Mouse (Mus musculus) kidney, postnatal 0 days (tissue): ENCODE measurements around the gene Tppp3. TPM values are rescaled to one million over a fixed set of nuclear protein-coding genes. Genes with fewer than 3 reads are reported as not detected.

Experiments
- ATAC-seq: fragments of 200-750 bp; cut with Nextera tagmentation; replicated peaks from 2 replicates; pipeline ENCODE4 v1.8.0; 2017; ENCODE audit warnings: low read depth, moderate number of reproducible peaks, moderate TSS enrichment, moderate library complexity; ENCODE audit not compliant: low FRiP score
- DNase-seq: peaks from one replicate; pipeline ENCODE4 v3.0.0-alpha.2; 2016; ENCODE audit warnings: low spot score
- H3K27ac ChIP-seq: fragments of 300-500 bp; sonication (generic); 2 replicates; pipeline ENCODE4 v1.5.1; 2014; ENCODE audit warnings: mild to moderate bottlenecking
- H3K27me3 ChIP-seq: fragments of 300-500 bp; sonication (generic); 2 replicates; pipeline ENCODE4 v1.6.1; 2014; ENCODE audit warnings: low read length, mixed read lengths; ENCODE audit not compliant: insufficient read depth
- H3K36me3 ChIP-seq: fragments of 300-500 bp; sonication (generic); 2 replicates; pipeline ENCODE4 v1.6.1; 2014; ENCODE audit warnings: low read length, mixed read lengths; ENCODE audit not compliant: insufficient read depth
- H3K4me1 ChIP-seq: fragments of 300-500 bp; sonication (generic); replicated peaks from 2 replicates; pipeline ENCODE4 v1.6.1; 2014; ENCODE audit warnings: antibody characterized with exemption, low read length, mixed read lengths; ENCODE audit not compliant: insufficient read depth
- H3K4me2 ChIP-seq: fragments of 300-500 bp; sonication (generic); 2 replicates; pipeline ENCODE4 v1.6.1; 2014; ENCODE audit warnings: mild to moderate bottlenecking, low read length, moderate library complexity, mixed read lengths
- H3K4me3 ChIP-seq: fragments of 300-500 bp; sonication (generic); replicated peaks from 2 replicates; pipeline ENCODE4 v1.5.1; 2014; ENCODE audit warnings: low read depth, low read length
- H3K9ac ChIP-seq: fragments of 300-500 bp; sonication (generic); 2 replicates; pipeline ENCODE4 v1.6.1; 2014; ENCODE audit warnings: low read depth, low read length
- H3K9me3 ChIP-seq: fragments of 300-500 bp; sonication (generic); replicated peaks from 2 replicates; pipeline ENCODE4 v1.6.1; 2016; ENCODE audit warnings: low read length, inconsistent platforms, mixed read lengths
- CTCF ChIP-seq: IDR thresholded peaks from 2 replicates; pipeline ENCODE4 v1.5.1; 2016; ENCODE audit warnings: antibody characterized with exemption, low read depth, mild to moderate bottlenecking, moderate library complexity
- WGBS: fragments of 180-500 bp; shearing (Covaris S2); extraction: QIAGEN DNeasy Blood & Tissue Kit; methylation state at CpG from one replicate; pipeline ENCODE4 v1.1.7; 2014; 5-methylcytosine and 5-hydroxymethylcytosine counted together
- polyA plus RNA-seq: library from polyadenylated mRNA; unstranded; fragments of >200 nt; fragmentation: Nextera tagmentation; extraction: Ambion mirVana; gene quantifications from 2 replicates; pipeline ENCODE4 v1.2.1, GENCODE M21; 2015

Gene Tppp3
- polyA plus RNA-seq, 1 experiment from 2014 or later = 15.6 TPM

- H3K4me1 ChIP-seq = 0 out of 2 replicates have a peak, but pooled peaks cover under 1% of the 10 kb centered on the region
- H3K27me3 ChIP-seq = no peaks in the 10 kb centered on the region
- no peak for TF ChIP-seq CTCF
- no peaks in the 10 kb centered on the region for H3K9me3 ChIP-seq
- WGBS = 33% methylated on average over 1 of the region's 1 CpGs
- H3K9ac ChIP-seq = no peak overlapping the region
- no peak overlapping the region for H3K27ac ChIP-seq
- no peak overlapping the region for H3K4me3 ChIP-seq
- DNase-seq (no peak), ATAC-seq (no peak)
- 0 out of 2 replicates have a peak, but pooled peaks cover 3% of the 10 kb centered on the region for H3K36me3 ChIP-seq
- no peak overlapping the region for H3K4me2 ChIP-seq
These were observed 18.0 kb upstream of the Tppp3 start for GRCm38 (mm10) chr8:105489281-105489680.

- H3K9ac ChIP-seq = no peak overlapping the region
- no peak for TF ChIP-seq CTCF
- H3K4me1 ChIP-seq = no peaks in the 10 kb centered on the region
- H3K4me3 ChIP-seq = no peak overlapping the region
- no peak overlapping the region for H3K27ac ChIP-seq
- ATAC-seq = no peak
- no peak for DNase-seq
- 0 out of 2 replicates have a peak, but pooled peaks cover 3% of the 10 kb centered on the region for H3K36me3 ChIP-seq
- 60% methylated on average over 3 of the region's 3 CpGs for WGBS
- H3K4me2 ChIP-seq = no peak overlapping the region
- H3K9me3 ChIP-seq = no peaks in the 10 kb centered on the region
- H3K27me3 ChIP-seq = no peaks in the 10 kb centered on the region
These were observed 16.8 kb upstream of the Tppp3 start for GRCm38 (mm10) chr8:105488082-105488481.

- Histone ChIP-seq H3K9ac (no peak overlapping the region), H3K27me3 (no peaks in the 10 kb centered on the region), H3K9me3 (no peaks in the 10 kb centered on the region), H3K4me1 (no peaks in the 10 kb centered on the region), H3K4me2 (no peak overlapping the region), H3K27ac (no peak overlapping the region), H3K36me3 (0 out of 2 replicates have a peak, but pooled peaks cover 3% of the 10 kb centered on the region), H3K4me3 (no peak overlapping the region)
- peak; percentile 94 for DNase-seq
- peak; percentile 80 for ATAC-seq
- peak; percentile 94 for TF ChIP-seq CTCF
- 22% methylated on average over 2 of the region's 2 CpGs for WGBS
These were observed 13.1 kb upstream of the Tppp3 start for GRCm38 (mm10) chr8:105484392-105484791.

DNA sequence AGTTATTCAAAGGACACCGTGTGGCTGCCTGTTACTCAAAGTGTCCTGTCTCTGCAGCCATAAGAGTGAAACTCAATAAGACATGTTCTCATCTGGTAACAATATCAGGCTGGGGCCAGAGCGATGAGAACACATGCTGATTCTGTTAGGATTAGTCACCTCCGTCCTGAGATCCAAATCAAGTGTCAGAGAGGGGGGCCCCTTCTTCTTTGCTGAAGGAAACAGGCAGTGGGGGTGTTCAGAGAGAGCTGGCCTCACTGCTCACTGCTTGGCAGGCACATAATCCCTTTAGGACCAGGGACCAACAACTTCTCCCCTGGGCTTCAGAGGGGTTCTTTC lies 12.7 kb upstream of the Tppp3 start:
- DNase-seq (no peak), ATAC-seq (no peak; the same call in 1 of the 2 replicates)
- Histone ChIP-seq H3K4me3 (no peak overlapping the region), H3K27ac (no peak overlapping the region), H3K27me3 (no peaks in the 10 kb centered on the region), H3K9me3 (no peaks in the 10 kb centered on the region), H3K4me1 (no peaks in the 10 kb centered on the region), H3K4me2 (no peak overlapping the region), H3K36me3 (0 out of 2 replicates have a peak, but pooled peaks cover 3% of the 10 kb centered on the region), H3K9ac (no peak overlapping the region)
- no peak for TF ChIP-seq CTCF
- 33% methylated on average over 3 of the region's 3 CpGs for WGBS

DNA sequence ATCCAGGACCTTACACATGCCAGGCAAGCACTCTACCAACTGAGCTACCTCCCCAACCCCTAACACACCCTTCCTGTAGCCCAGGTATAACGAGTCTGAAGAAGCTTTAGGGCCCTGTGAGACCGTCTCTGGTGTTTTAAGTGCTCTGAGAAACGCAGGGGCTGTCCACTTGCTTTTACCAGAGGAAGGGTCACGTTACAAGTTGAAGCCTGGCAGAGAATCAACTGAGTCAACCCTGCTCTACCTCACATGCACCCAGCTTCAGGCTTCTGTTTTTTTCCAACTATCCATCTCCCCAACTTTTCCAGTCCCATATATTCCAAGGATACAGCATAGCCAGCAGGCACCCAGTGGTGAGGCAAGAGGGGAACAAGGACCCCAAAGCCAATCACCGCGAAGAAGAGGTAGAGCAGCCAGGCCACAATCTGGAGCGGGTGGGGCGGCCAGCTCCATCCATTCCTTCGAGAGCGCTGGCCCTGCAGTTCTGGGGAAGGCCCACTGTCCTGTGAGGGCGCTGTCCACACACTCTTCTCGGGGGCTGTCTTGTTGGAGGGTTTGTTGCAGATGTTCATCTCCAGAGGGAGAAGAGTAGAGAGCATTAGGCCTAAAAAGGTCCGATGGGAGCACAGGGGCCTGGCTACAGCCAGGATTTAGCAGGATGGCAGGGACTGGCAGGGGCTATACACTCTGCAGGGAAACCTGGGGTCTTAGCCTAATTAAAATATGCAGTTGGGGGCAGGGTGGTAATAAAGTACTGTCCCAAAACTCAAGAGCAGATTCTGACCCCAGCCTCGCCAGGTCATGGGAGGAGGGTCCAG lies 12.1 kb upstream of the Tppp3 start:
- Histone ChIP-seq H3K9me3 (no peaks in the 10 kb centered on the region), H3K36me3 (peaks cover 6% of the 10 kb centered on the region; the same call in 1 of the 2 replicates), H3K9ac (no peak overlapping the region), H3K4me2 (no peak overlapping the region), H3K4me3 (no peak overlapping the region), H3K4me1 (no peaks in the 10 kb centered on the region), H3K27ac (no peak overlapping the region), H3K27me3 (no peaks in the 10 kb centered on the region)
- peak; percentile 75 for TF ChIP-seq CTCF
- WGBS = 37% methylated on average over 14 of the region's 14 CpGs
- ATAC-seq (peak; percentile 52; the same call in 1 of the 2 replicates), DNase-seq (peak; percentile 84)

DNA sequence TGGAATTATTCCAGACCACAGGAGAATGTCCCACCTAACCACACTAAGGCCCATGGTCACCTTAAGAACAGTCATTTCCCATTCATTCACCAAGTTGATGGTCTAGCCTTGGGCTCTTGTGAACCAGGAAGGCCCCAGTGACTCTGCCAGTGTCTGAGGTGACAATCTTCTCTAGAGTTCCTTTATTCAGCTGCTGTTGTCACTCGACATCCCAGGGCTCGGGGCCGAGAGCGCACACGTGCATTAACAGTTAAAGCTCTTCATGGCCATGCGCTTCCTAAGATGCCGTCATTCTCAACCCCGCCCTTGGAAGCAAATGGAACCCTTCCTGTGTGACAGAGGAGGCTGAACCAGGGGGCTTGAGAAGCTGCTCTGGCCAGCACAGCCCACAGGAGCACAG lies 10.8 kb upstream of the Tppp3 start:
- no peak overlapping the region for H3K9ac ChIP-seq
- no peak overlapping the region for H3K27ac ChIP-seq
- no peaks in the 10 kb centered on the region for H3K27me3 ChIP-seq
- no peaks in the 10 kb centered on the region for H3K9me3 ChIP-seq
- H3K4me2 ChIP-seq = no peak overlapping the region
- H3K4me3 ChIP-seq = no peak overlapping the region
- no peak for DNase-seq
- ATAC-seq = no peak
- 78% methylated on average over 8 of the region's 8 CpGs for WGBS
- H3K4me1 ChIP-seq = no peaks in the 10 kb centered on the region
- TF ChIP-seq CTCF = no peak
- H3K36me3 ChIP-seq = peaks cover 9% of the 10 kb centered on the region; the same call in 1 of the 2 replicates
